Mouse (Mus musculus) neural tube, embryonic 14.5 days (tissue): ENCODE measurements around the gene Extl1. TPM values are rescaled to one million over a fixed set of nuclear protein-coding genes. Genes with fewer than 3 reads are reported as not detected.

ENCODE experiments used
- ATAC-seq: fragments of 200-750 bp; cut with Nextera tagmentation; 2 replicates; pipeline ENCODE4 v1.8.0; 2017; ENCODE audit warnings: low read depth, mild to moderate bottlenecking, moderate TSS enrichment, moderate library complexity
- H3K27ac ChIP-seq: fragments of 300-500 bp; sonication (generic); 2 replicates; pipeline ENCODE4 v1.5.1; 2014; ENCODE audit warnings: low read depth, mild to moderate bottlenecking, control low read depth, low read length, moderate library complexity, mixed read lengths
- H3K27me3 ChIP-seq: fragments of 300-500 bp; sonication (generic); 2 replicates; pipeline ENCODE4 v1.6.1; 2014; ENCODE audit warnings: low read length; ENCODE audit not compliant: control insufficient read depth, insufficient read depth
- H3K36me3 ChIP-seq: fragments of 300-500 bp; sonication (generic); 2 replicates; pipeline ENCODE4 v1.6.1; 2014; ENCODE audit warnings: low read length, mixed read lengths; ENCODE audit not compliant: control insufficient read depth, insufficient read depth
- H3K4me1 ChIP-seq: fragments of 300-500 bp; sonication (generic); 2 replicates; pipeline ENCODE4 v1.6.1; 2014; ENCODE audit warnings: low read length; ENCODE audit not compliant: control insufficient read depth, insufficient read depth
- H3K4me2 ChIP-seq: fragments of 300-500 bp; sonication (generic); 2 replicates; pipeline ENCODE4 v1.6.1; 2014; ENCODE audit warnings: mild to moderate bottlenecking, low read depth, low read length, control low read depth
- H3K4me3 ChIP-seq: fragments of 300-500 bp; sonication (generic); 2 replicates; pipeline ENCODE4 v1.5.1; 2014; ENCODE audit warnings: low read depth, low read length, control low read depth, mixed read lengths
- H3K9ac ChIP-seq: fragments of 300-500 bp; sonication (generic); replicated peaks from 2 replicates; pipeline ENCODE4 v1.6.1; 2014; ENCODE audit warnings: low read depth, mild to moderate bottlenecking, control low read depth, low read length, mixed read lengths
- H3K9me3 ChIP-seq: fragments of 300-500 bp; sonication (generic); 2 replicates; pipeline ENCODE4 v1.6.1; 2016; ENCODE audit warnings: low read length; ENCODE audit not compliant: control insufficient read depth
- WGBS: fragments of 180-500 bp; shearing (Covaris S2); extraction: QIAGEN DNeasy Blood & Tissue Kit; methylation state at CpG from one replicate; pipeline ENCODE4 v1.1.7; 2014; 5-methylcytosine and 5-hydroxymethylcytosine counted together
- polyA plus RNA-seq: library from polyadenylated mRNA; unstranded; fragments of >200 nt; fragmentation: Nextera tagmentation; extraction: Ambion mirVana; gene quantifications from 2 replicates; pipeline ENCODE4 v1.2.1, GENCODE M21; 2014

Extl1 gene
- polyA plus RNA-seq, 1 experiment from 2014 or later: 0.31 TPM

GRCm38 (mm10) chr4:134395977-134396825 lies 12.6 kb upstream of the Extl1 start, which contains the start of gene Pafah2:
TSS of gene Pafah2 (plus strand) at chr4:134396320.
- peak within 1 kb of the TSS; percentile 59 for H3K9ac ChIP-seq
- peak within 1 kb of the TSS; percentile 88 for H3K4me2 ChIP-seq
- peaks cover 10% of the 10 kb centered on the region; the same call in 1 of the 2 replicates for H3K4me1 ChIP-seq
- no peaks in the 10 kb centered on the region for H3K36me3 ChIP-seq
- ATAC-seq: peak; percentile 98
- no peaks in the 10 kb centered on the region for H3K9me3 ChIP-seq
- peak within 1 kb of the TSS; percentile 38 for H3K4me3 ChIP-seq
- peak within 1 kb of the TSS; percentile 80 for H3K27ac ChIP-seq
- no peaks in the 10 kb centered on the region for H3K27me3 ChIP-seq
- 1% methylated on average over 31 of the region's 31 CpGs for WGBS

DNA sequence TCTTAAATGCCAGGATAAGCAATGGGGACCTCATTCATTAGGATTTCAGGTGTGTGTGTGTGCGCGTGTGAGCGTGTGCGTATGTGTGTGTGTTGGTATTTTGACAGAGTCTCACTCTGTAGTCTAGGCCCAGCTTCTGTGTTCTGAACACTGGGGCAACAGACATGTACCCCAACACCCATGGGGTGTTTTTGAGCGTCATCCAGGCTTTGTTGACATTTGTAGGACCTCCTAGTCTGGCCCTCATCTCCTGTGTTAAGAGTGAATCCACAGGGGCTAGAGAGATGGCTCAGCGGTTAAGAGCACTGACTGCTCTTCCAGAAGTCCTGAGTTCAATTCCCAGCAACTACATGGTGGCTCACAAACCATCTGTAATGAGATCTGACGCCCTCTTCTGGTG lies 11.5 kb upstream of the Extl1 start:
- Histone ChIP-seq H3K9ac (no peak overlapping the region), H3K27me3 (no peaks in the 10 kb centered on the region), H3K4me3 (no peak overlapping the region), H3K36me3 (no peaks in the 10 kb centered on the region), H3K4me1 (0 out of 2 replicates have a peak, but pooled peaks cover 3% of the 10 kb centered on the region), H3K9me3 (no peaks in the 10 kb centered on the region), H3K27ac (no peak overlapping the region), H3K4me2 (no peak overlapping the region; the same call in 1 of the 2 replicates)
- no peak for ATAC-seq
- 94% methylated on average over 7 of the region's 7 CpGs for WGBS

DNA sequence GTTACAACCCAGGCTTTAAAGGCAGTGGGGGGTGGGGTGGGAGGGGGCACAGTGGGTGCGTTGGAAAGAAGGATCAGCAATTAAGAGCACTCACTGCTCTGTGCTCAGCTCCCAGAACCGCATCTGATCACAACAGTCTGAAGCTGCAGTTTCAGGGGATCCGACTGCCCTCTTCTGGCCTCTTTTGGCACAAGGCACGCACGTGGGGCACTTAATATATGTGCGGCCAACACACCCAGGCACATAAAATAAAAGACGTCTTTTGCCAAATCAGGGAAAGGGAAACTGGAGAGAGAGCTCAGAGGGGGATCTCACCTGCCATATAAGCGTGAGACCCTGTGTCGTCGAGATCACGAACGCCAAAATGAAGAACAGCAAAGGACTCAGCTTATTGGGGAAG lies 9.4 kb upstream of the Extl1 start:
- Histone ChIP-seq H3K4me1 (0 out of 2 replicates have a peak, but pooled peaks cover 3% of the 10 kb centered on the region), H3K36me3 (no peaks in the 10 kb centered on the region), H3K9me3 (no peaks in the 10 kb centered on the region), H3K27me3 (no peaks in the 10 kb centered on the region), H3K9ac (no peak overlapping the region), H3K4me3 (no peak overlapping the region), H3K4me2 (no peak overlapping the region), H3K27ac (no peak overlapping the region)
- 17% methylated on average over 12 of the region's 12 CpGs for whole genome bisulfite sequencing
- no peak for ATAC-seq

GRCm38 (mm10) chr4:134392595-134392994 lies 8.9 kb upstream of the Extl1 start:
- Histone ChIP-seq H3K4me1 (0 out of 2 replicates have a peak, but pooled peaks cover 3% of the 10 kb centered on the region), H3K27ac (no peak overlapping the region), H3K4me2 (no peak overlapping the region), H3K9ac (no peak overlapping the region), H3K4me3 (no peak overlapping the region), H3K27me3 (no peaks in the 10 kb centered on the region), H3K36me3 (no peaks in the 10 kb centered on the region), H3K9me3 (no peaks in the 10 kb centered on the region)
- WGBS: 12% methylated on average over 8 of the region's 8 CpGs
- no peak for ATAC-seq

- H3K9ac ChIP-seq: no peak overlapping the region
- H3K27me3 ChIP-seq: no peaks in the 10 kb centered on the region
- H3K27ac ChIP-seq: no peak overlapping the region
- no peak overlapping the region for H3K4me2 ChIP-seq
- H3K4me3 ChIP-seq: no peak overlapping the region
- no peaks in the 10 kb centered on the region for H3K9me3 ChIP-seq
- 96% methylated on average over 1 of the region's 1 CpGs for WGBS
- ATAC-seq: no peak
- H3K36me3 ChIP-seq: no peaks in the 10 kb centered on the region
- H3K4me1 ChIP-seq: 0 out of 2 replicates have a peak, but pooled peaks cover 2% of the 10 kb centered on the region
Observed at GRCm38 (mm10) chr4:134391636-134392035, 8.0 kb upstream of the Extl1 start.

- H3K4me3 ChIP-seq: no peak overlapping the region
- no peaks in the 10 kb centered on the region for H3K27me3 ChIP-seq
- H3K27ac ChIP-seq: no peak overlapping the region
- H3K9me3 ChIP-seq: no peaks in the 10 kb centered on the region
- no peaks in the 10 kb centered on the region for H3K4me1 ChIP-seq
- ATAC-seq: no peak
- H3K9ac ChIP-seq: no peak overlapping the region
- H3K4me2 ChIP-seq: no peak overlapping the region
- no peaks in the 10 kb centered on the region for H3K36me3 ChIP-seq
- WGBS: 18% methylated on average over 5 of the region's 5 CpGs
Observed at GRCm38 (mm10) chr4:134388397-134388796, 4.7 kb upstream of the Extl1 start.

DNA sequence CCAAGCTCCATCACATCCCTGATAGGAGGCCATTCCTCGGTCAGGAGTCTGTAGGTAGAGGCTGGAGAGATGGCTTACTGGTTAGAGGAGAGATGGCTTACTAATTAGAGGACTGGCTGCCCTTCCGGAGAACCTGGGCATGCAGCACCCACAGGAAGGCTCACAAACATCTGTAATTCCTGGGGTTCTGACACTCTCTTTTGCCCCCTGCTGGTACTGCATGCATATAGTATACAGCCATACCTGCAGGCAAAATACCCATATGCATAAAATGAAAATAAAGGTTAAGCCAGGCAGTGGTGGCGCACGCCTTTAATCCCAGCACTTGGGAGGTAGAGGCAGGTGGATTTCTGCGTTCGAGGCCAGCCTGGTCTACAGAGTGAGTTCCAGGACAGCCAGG lies 3.6 kb upstream of the Extl1 start:
- 78% methylated on average over 6 of the region's 6 CpGs for WGBS
- H3K9me3 ChIP-seq: no peaks in the 10 kb centered on the region
- no peak overlapping the region for H3K9ac ChIP-seq
- H3K27ac ChIP-seq: no peak overlapping the region
- H3K27me3 ChIP-seq: no peaks in the 10 kb centered on the region
- no peaks in the 10 kb centered on the region for H3K4me1 ChIP-seq
- H3K4me2 ChIP-seq: no peak overlapping the region
- no peaks in the 10 kb centered on the region for H3K36me3 ChIP-seq
- ATAC-seq: no peak
- no peak overlapping the region for H3K4me3 ChIP-seq

- Histone ChIP-seq H3K4me1 (no peaks in the 10 kb centered on the region), H3K4me3 (no peak overlapping the region), H3K27ac (no peak overlapping the region), H3K36me3 (no peaks in the 10 kb centered on the region), H3K9ac (no peak overlapping the region), H3K27me3 (no peaks in the 10 kb centered on the region), H3K9me3 (no peaks in the 10 kb centered on the region), H3K4me2 (no peak overlapping the region)
- WGBS: 85% methylated on average over 8 of the region's 8 CpGs
- ATAC-seq: no peak
Observed at GRCm38 (mm10) chr4:134379510-134379909, 4.1 kb downstream of the Extl1 start.

DNA sequence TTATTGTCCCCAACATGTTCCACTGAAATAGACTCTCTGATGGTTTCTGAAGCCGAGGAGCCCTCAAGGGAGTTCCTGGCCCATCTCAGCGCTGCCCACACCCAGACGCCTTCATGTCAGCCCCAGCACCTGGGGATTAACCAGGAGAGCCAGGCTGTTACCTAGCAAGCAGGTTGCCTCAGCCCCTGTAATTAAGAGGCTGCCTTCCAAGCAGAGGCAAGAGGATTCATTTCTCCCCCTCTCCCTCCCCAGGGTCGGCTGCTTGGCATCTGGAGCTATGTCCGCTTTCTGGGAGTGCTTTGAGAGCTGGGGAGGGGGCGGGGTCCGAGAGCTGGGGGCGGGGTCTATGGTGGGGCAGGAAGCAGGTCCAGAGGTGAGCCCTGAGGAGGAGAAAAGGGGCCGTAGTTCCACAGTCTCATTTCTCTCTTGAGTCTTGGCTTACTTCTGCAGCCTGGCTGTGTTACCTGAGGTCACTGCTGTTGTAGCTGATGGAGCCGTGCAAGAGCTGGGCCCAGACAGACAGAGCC lies 5.5 kb downstream of the Extl1 start:
- no peaks in the 10 kb centered on the region for H3K4me1 ChIP-seq
- H3K27ac ChIP-seq: no peak overlapping the region
- 35% methylated on average over 10 of the region's 10 CpGs for WGBS
- H3K9me3 ChIP-seq: no peaks in the 10 kb centered on the region
- no peak overlapping the region for H3K4me2 ChIP-seq
- ATAC-seq: no peak
- no peak overlapping the region for H3K9ac ChIP-seq
- H3K27me3 ChIP-seq: no peaks in the 10 kb centered on the region
- H3K4me3 ChIP-seq: no peak overlapping the region
- no peaks in the 10 kb centered on the region for H3K36me3 ChIP-seq
